Mouse (Mus musculus) intestine, embryonic 16.5 days (tissue): ENCODE results near the gene Cd209b. TPM values are rescaled to one million over a fixed set of nuclear protein-coding genes. Genes with fewer than 3 reads are reported as not detected.

Experiments used
- ATAC-seq: fragments of 200-750 bp; cut with Nextera tagmentation; 2 replicates; pipeline ENCODE4 v1.8.0; 2017; ENCODE audit warnings: moderate TSS enrichment, moderate library complexity
- H3K27ac ChIP-seq: fragments of 300-500 bp; sonication (generic); 2 replicates; pipeline ENCODE4 v1.5.1; 2014; ENCODE audit warnings: mild to moderate bottlenecking, low read length
- H3K27me3 ChIP-seq: fragments of 300-500 bp; sonication (generic); replicated peaks from 2 replicates; pipeline ENCODE4 v1.6.1; 2014; ENCODE audit warnings: low read length, control low read depth, mixed read lengths; ENCODE audit not compliant: control insufficient read depth, insufficient read depth
- H3K36me3 ChIP-seq: fragments of 300-500 bp; sonication (generic); 2 replicates; pipeline ENCODE4 v1.6.1; 2014; ENCODE audit warnings: low read length, control low read depth; ENCODE audit not compliant: control insufficient read depth, insufficient read depth
- H3K4me1 ChIP-seq: fragments of 300-500 bp; sonication (generic); 2 replicates; pipeline ENCODE4 v1.6.1; 2014; ENCODE audit warnings: low read length, control low read depth, mixed read lengths; ENCODE audit not compliant: control insufficient read depth, insufficient read depth
- H3K4me2 ChIP-seq: fragments of 300-500 bp; sonication (generic); 2 replicates; pipeline ENCODE4 v1.6.1; 2014; ENCODE audit warnings: low read depth, low read length, control low read depth
- H3K4me3 ChIP-seq: fragments of 300-500 bp; sonication (generic); 2 replicates; pipeline ENCODE4 v1.5.1; 2014; ENCODE audit warnings: mild to moderate bottlenecking, low read length
- H3K9ac ChIP-seq: fragments of 300-500 bp; sonication (generic); 2 replicates; pipeline ENCODE4 v1.6.1; 2014; ENCODE audit warnings: low read depth, low read length
- H3K9me3 ChIP-seq: fragments of 300-500 bp; sonication (generic); 2 replicates; pipeline ENCODE4 v1.6.1; 2016; ENCODE audit warnings: low read length, control low read depth; ENCODE audit not compliant: control insufficient read depth
- WGBS: fragments of 180-500 bp; shearing (Covaris S2); extraction: QIAGEN DNeasy Blood & Tissue Kit; methylation state at CpG from one replicate; pipeline ENCODE4 v1.1.7; 2014; 5-methylcytosine and 5-hydroxymethylcytosine counted together
- polyA plus RNA-seq: library from polyadenylated mRNA; unstranded; fragments of >200 nt; fragmentation: Nextera tagmentation; extraction: Ambion mirVana; gene quantifications from 2 replicates; pipeline ENCODE4 v1.2.1, GENCODE M21; 2015

Cd209b gene
- polyA plus RNA-seq = 0.11 and 0.12 TPM in 2 replicates

GRCm38 (mm10) chr8:3926744-3927143 lies at the start of gene Cd209b:
TSS of gene Cd209b (minus strand) at chr8:3926844.
- Histone ChIP-seq H3K27ac (no peak within 1 kb of the TSS), H3K9me3 (no peaks in the 10 kb centered on the region), H3K4me3 (no peak within 1 kb of the TSS), H3K27me3 (no peaks in the 10 kb centered on the region), H3K9ac (no peak within 1 kb of the TSS), H3K4me2 (no peak within 1 kb of the TSS), H3K4me1 (no peaks in the 10 kb centered on the region), H3K36me3 (no peaks in the 10 kb centered on the region)
- 89% methylated on average over 3 of the region's 3 CpGs for WGBS
- ATAC-seq = no peak

GRCm38 (mm10) chr8:3956037-3956436 lies 29.4 kb upstream of the Cd209b start:
- Histone ChIP-seq H3K4me1 (no peaks in the 10 kb centered on the region), H3K27ac (no peak overlapping the region), H3K4me3 (no peak overlapping the region), H3K36me3 (no peaks in the 10 kb centered on the region), H3K4me2 (no peak overlapping the region), H3K9ac (no peak overlapping the region), H3K27me3 (no peaks in the 10 kb centered on the region), H3K9me3 (no peaks in the 10 kb centered on the region)
- no peak for ATAC-seq
- WGBS = 70% methylated on average over 1 of the region's 1 CpGs

- Histone ChIP-seq H3K27ac (no peak within 1 kb of the TSS), H3K36me3 (no peaks in the 10 kb centered on the region), H3K4me1 (no peaks in the 10 kb centered on the region), H3K4me2 (no peak within 1 kb of the TSS), H3K4me3 (no peak within 1 kb of the TSS), H3K9me3 (no peaks in the 10 kb centered on the region), H3K27me3 (no peaks in the 10 kb centered on the region), H3K9ac (no peak within 1 kb of the TSS)
- 60% methylated on average over 1 of the region's 1 CpGs for WGBS
- ATAC-seq = no peak
These were observed 28.0 kb upstream of the Cd209b start, which contains the start of gene Cd209c for GRCm38 (mm10) chr8:3954646-3955045. TSS of gene Cd209c (minus strand) at chr8:3954746.

- H3K4me2 ChIP-seq = no peak overlapping the region
- H3K27ac ChIP-seq = no peak overlapping the region
- H3K27me3 ChIP-seq = no peaks in the 10 kb centered on the region
- 85% methylated on average over 3 of the region's 3 CpGs for WGBS
- no peak overlapping the region for H3K4me3 ChIP-seq
- no peaks in the 10 kb centered on the region for H3K36me3 ChIP-seq
- no peak for ATAC-seq
- no peaks in the 10 kb centered on the region for H3K9me3 ChIP-seq
- H3K9ac ChIP-seq = no peak overlapping the region
- no peaks in the 10 kb centered on the region for H3K4me1 ChIP-seq
These were observed 13.4 kb upstream of the Cd209b start for GRCm38 (mm10) chr8:3940023-3940422.

- Histone ChIP-seq H3K4me3 (no peak within 1 kb of the TSS), H3K9ac (no peak within 1 kb of the TSS), H3K27ac (no peak within 1 kb of the TSS), H3K36me3 (no peaks in the 10 kb centered on the region), H3K4me2 (no peak within 1 kb of the TSS), H3K27me3 (no peaks in the 10 kb centered on the region), H3K4me1 (no peaks in the 10 kb centered on the region), H3K9me3 (no peaks in the 10 kb centered on the region)
- WGBS = 66% methylated on average over 4 of the region's 4 CpGs
- ATAC-seq = no peak
These were observed 48.2 kb downstream of the Cd209b start, which contains the start of gene Cd209d for GRCm38 (mm10) chr8:3878455-3878854. TSS of gene Cd209d (minus strand) at chr8:3878555.

- ATAC-seq = no peak
- H3K9ac ChIP-seq = no peak overlapping the region
- H3K36me3 ChIP-seq = no peaks in the 10 kb centered on the region
- H3K9me3 ChIP-seq = no peaks in the 10 kb centered on the region
- no peaks in the 10 kb centered on the region for H3K4me1 ChIP-seq
- WGBS = 73% methylated on average over 2 of the region's 2 CpGs
- H3K4me3 ChIP-seq = no peak overlapping the region
- no peak overlapping the region for H3K27ac ChIP-seq
- no peaks in the 10 kb centered on the region for H3K27me3 ChIP-seq
- no peak overlapping the region for H3K4me2 ChIP-seq
These were observed 50.5 kb downstream of the Cd209b start for GRCm38 (mm10) chr8:3876121-3876520.

Other genes starting within 250 kb of the Cd209b start
- 0.06 TPM in 1 of 2 replicates, not detected in the other for gene Fcer2a, start 232.7 kb downstream of the Cd209b start, polyA plus RNA-seq
- gene Clec4g, start 206.2 kb downstream of the Cd209b start, polyA plus RNA-seq = 0.37 TPM in 1 of 2 replicates, not detected in the other
- 0.12 and 0.20 TPM in 2 replicates for gene Cd209a, start 177.9 kb downstream of the Cd209b start, polyA plus RNA-seq
- not detected in 2 replicates for gene Cd209e, start 72.5 kb downstream of the Cd209b start, polyA plus RNA-seq
- gene Cd209d, start 48.3 kb downstream of the Cd209b start, polyA plus RNA-seq = not detected in 2 replicates
- gene Cd209c, start 27.9 kb upstream of the Cd209b start, polyA plus RNA-seq = 0.15 and 0.43 TPM in 2 replicates
- 0.21 TPM in 1 of 2 replicates, not detected in the other for gene Cd209f, start 179.0 kb upstream of the Cd209b start, polyA plus RNA-seq
- not detected in 2 replicates for gene Cd209g, start 207.3 kb upstream of the Cd209b start, polyA plus RNA-seq
- 19.1 and 19.2 TPM in 2 replicates for gene Evi5l, start 239.7 kb upstream of the Cd209b start, polyA plus RNA-seq